ENCODE assay signal across 8 mouse cellular contexts in genomic region chr6:28260425-28261191, GRCm38 (mm10).
DNase-seq lines count a peak whose midpoint lies in the region; ATAC-seq and TF ChIP-seq lines count a peak whose summit lies in the region.

No protein-coding gene starts in this region.

- peak; percentile 51 for DNase-seq in CD4-positive helper T cell, adult 2 months (ENCODE audit: low read depth, low spot score)
- peak; percentile 53 for DNase-seq in ZHBTc4 (ENCODE audit: low read depth, low spot score)
- DNase-seq in kidney, postnatal 10 days, result peak; percentile 54
- DNase-seq in lung, postnatal 10 days, result peak; percentile 40
- peak; percentile 52 for DNase-seq in retina, postnatal 1 day
- DNase-seq in urinary bladder, postnatal 25 days (ENCODE audit: low spot score), result peak; percentile 19

- TF ChIP-seq CTCF in cortical plate, adult 2 months (IDR thresholded peaks at IDR 0.05; ENCODE audit: extremely low read depth, insufficient read depth, low read length), result no peak

- H3K27ac ChIP-seq in cortical plate, adult 2 months (ENCODE audit: insufficient read depth, low read length), result 0 out of 2 replicates have a peak overlapping the region, but pooled peaks have one; percentile 10
- H3K27ac ChIP-seq in heart, embryonic 12.5 days (ENCODE audit: poor library complexity, severe bottlenecking), result peak overlapping the region; percentile 90

- H3K4me2 ChIP-seq in heart, embryonic 12.5 days, result peak overlapping the region; percentile 96

- 2% methylated on average over 47 of the region's 64 CpGs for WGBS in heart, embryonic 12.5 days

- H3K4me1 ChIP-seq in cortical plate, adult 2 months (ENCODE audit: control insufficient read depth, insufficient read depth, low read length), result peaks cover 3% of the 10 kb centered on the region; the same call in 1 of the 2 replicates
- peaks cover 4% of the 10 kb centered on the region; the same call in 1 of the 2 replicates for H3K4me1 ChIP-seq in heart, embryonic 12.5 days (replicated peaks)

- peak; percentile 69 for ATAC-seq in heart, embryonic 12.5 days (ENCODE audit: insufficient number of reproducible peaks, low FRiP score)

- peak overlapping the region; percentile 87 for H3K9ac ChIP-seq in heart, embryonic 12.5 days

- peak overlapping the region; percentile 58 for H3K4me3 ChIP-seq in cortical plate, adult 2 months (ENCODE audit: insufficient read depth, low read length)
- H3K4me3 ChIP-seq in heart, embryonic 12.5 days, result peak overlapping the region; percentile 94

- no peak for TF ChIP-seq POLR2A in cortical plate, adult 2 months (IDR thresholded peaks at IDR 0.05; ENCODE audit: extremely low read depth, insufficient read depth, low read length)

- no peaks in the 10 kb centered on the region for H3K9me3 ChIP-seq in heart, embryonic 12.5 days (replicated peaks)

- peaks cover 10% of the 10 kb centered on the region for H3K36me3 ChIP-seq in heart, embryonic 12.5 days

- no peaks in the 10 kb centered on the region for H3K27me3 ChIP-seq in heart, embryonic 12.5 days (replicated peaks)

Comparison
In these comparisons a context has a peak if more than half of its experiments do, and no peak if none do; other contexts are left out.
1. Peak in every context shown above with its lines: DNase-seq, ATAC-seq, H3K4me3 ChIP-seq and H3K27ac ChIP-seq.